Mouse (Mus musculus) cerebellum, adult 11-12 months (tissue): ENCODE data around the gene Myh7.
A peak's percentile ranks its signal among the peaks of the same experiment; 100 is the strongest.
"Not testable (repeated sequence)": the region's sequence is repeated elsewhere in the genome, so short reads cannot be mapped to it uniquely, and the experiment has no call there.

ENCODE experiments used
- DNase-seq: peaks from one replicate; pipeline ENCODE4 v3.0.0; 2022

The Myh7 gene

DNA sequence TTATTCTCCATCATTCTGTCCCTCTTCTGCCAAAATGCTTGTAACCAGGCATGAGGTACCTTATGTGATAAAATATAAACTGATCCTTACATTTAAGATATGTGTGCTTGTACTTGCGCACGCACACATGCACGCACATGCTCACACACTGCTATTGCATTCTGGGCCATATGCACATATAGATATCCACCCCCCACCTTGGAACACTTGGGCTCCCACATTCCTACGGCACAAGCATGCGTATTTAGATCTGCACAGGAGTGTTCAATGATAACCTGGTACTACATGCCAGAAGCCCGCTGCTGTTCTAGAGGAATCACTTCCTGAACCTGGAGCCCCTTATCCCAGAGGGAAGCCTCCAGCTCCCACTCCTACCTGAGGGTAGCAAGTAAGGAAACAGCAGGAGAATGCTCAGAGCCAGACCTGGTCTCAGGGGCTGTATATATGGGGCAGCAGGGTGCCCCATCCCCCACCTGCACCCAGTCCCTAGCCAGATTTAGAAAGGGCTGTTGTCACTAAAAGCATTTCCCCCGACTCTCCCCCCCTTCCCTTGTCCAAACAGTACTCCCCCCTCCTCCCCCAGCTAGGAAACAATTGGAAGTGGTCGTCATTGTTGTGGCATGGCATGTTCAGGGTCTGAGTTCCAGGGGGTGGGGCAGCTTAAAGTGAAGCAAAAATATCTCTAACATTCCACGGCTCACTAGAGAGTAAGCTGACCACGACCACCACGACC is at the start of gene Myh7:
TSS of gene Myh7 (minus strand) at position 491 of the 733 bp plus-strand sequence.
- DNase-seq: no peak

GRCm38 (mm10) chr14:55043694-55044093 is 49.3 kb upstream of the Myh7 start:
- not testable (repeated sequence) for DNase-seq

- DNase-seq: no peak
Measured at GRCm38 (mm10) chr14:55032695-55033225, 38.3 kb upstream of the Myh7 start.

- DNase-seq: peak; percentile 66
Measured at GRCm38 (mm10) chr14:55029034-55029698, 34.7 kb upstream of the Myh7 start.

DNA sequence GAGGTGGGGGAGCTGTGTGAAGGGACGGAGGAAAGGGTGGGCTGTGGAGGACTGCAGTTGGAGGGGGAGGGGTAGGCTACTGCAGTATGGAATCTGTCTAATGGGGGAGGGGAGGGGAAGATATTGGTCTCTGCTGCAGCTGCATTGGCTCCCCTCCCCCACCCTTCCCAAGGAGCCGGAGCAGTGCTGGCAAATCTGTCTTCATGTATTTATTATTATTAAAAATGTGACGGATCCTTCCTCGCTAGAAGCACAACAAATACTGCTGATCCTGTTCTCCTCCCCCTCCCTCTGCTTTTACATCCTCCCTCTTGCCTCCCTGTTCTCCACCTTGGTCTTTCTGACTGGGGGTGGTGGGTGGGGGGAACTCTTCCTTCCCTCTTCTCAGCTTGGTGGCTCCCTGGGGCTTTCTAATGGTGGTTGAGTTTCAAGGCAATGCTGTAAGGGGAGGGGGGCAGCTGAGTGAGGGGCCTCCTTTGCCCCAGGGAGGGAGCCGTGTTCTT is 34.0 kb upstream of the Myh7 start:
- DNase-seq: no peak

- DNase-seq: peak; percentile 56
Measured at GRCm38 (mm10) chr14:55027653-55028052, 33.2 kb upstream of the Myh7 start.

DNA sequence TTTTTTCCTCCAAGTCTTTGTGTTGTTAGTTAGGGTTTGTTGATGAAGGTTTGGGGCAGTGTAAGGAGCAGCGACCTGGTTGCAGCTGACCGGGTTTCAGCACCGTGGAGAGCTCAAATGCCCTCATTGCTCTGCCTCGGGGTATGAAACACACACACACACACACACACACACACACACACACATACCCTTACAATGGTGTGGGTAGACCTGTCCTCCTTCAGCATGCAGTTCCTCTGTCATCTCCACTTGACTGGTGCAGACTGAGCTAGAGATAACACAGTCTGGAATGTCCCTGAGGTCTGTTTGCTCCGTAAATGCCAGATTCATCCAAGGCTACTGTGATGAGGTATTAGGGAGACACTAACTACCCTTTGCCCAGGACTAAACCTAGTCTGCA is 32.8 kb upstream of the Myh7 start:
- DNase-seq: no peak

DNA sequence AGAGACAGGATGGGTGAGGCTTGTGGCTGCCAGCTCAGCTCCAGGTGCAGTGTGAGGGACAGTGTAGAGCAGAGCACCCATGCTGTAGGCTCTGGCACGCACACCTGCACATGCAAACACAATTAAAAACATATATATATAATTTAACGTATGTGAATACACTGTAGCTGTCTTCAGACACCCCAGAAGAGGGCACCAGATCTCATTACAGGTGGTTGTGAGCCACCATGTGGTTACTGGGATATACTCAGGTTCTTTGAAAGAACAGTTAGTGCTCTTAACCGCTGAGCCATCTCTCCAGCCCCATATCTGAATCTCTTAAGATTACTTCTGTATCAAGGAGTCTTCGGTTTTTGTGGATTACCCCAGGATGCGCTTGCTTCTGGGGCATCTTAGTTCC is 31.1 kb upstream of the Myh7 start:
- no peak for DNase-seq

GRCm38 (mm10) chr14:55024236-55024635 is 29.8 kb upstream of the Myh7 start:
- peak; percentile 68 for DNase-seq

GRCm38 (mm10) chr14:55023011-55023410 is 28.6 kb upstream of the Myh7 start:
- DNase-seq: no peak

- DNase-seq: no peak
Measured at GRCm38 (mm10) chr14:55020394-55020793, 26.0 kb upstream of the Myh7 start.

DNA sequence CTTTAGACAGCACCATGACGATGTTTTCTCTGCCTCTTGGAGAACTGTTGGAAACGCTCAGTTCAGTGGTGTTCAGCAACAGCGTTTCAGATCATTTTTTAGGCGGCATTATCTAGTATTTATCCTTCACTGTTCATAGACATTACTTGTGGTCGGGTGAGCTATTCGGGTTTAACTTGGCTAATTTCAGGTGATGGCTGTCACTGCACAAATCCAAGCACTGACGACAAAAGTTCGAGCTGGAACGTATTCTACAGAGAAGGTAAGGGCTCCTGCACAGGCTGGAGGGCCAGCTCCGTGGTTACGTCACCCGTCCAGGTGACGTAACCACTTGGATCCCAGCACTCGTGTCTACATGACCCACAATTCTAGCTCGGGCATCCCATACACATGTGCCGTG is 22.4 kb upstream of the Myh7 start:
- no peak for DNase-seq

DNA sequence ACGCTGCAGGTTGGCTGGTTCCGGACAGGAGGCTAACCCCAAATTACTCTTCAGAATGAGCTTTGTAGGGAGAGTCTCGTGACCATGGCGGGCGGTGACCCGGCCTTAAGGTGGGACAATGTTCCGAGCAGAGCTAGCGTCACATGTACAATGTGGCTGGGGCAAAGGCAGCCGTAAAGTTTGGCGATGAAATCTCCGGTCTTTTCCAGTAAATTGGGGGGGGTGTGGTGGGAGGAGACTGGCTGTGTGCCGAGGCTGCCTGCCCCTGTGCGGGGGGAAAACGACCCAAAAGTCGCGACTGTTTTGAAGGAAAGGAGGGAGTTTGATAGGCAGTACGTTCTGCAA is 21.3 kb upstream of the Myh7 start:
- no peak for DNase-seq

GRCm38 (mm10) chr14:55014991-55015766 is 20.8 kb upstream of the Myh7 start, which contains the start of gene Ngdn:
Gene Ngdn, plus strand, starts transcription at chr14:55015454.
- peak; percentile 98 for DNase-seq

- no peak for DNase-seq
Measured at GRCm38 (mm10) chr14:55014591-55014990, 20.2 kb upstream of the Myh7 start.

GRCm38 (mm10) chr14:55011116-55011515 is 16.7 kb upstream of the Myh7 start:
- DNase-seq: no peak

GRCm38 (mm10) chr14:55008417-55008816 is 14.0 kb upstream of the Myh7 start:
- no peak for DNase-seq

- DNase-seq: no peak
Measured at GRCm38 (mm10) chr14:55007120-55007908, 12.9 kb upstream of the Myh7 start.

DNA sequence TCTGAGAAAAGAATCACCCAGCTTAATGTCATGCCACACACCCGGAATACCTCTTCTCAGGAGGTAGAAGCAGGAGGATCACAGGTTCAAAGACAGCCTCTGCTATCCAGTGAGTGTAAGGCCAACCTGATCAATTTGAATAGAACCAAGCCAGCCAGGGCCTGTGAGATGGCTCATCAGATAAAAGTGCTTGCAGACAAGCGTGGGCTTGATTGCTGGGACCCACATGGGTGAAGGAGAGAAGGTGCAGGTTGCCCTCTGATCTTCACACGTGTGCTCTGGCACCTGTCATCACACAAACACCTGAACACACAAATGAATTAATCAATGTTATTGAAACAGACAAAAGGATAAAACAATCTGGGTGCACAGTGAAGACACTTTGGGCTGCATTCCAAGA is 12.1 kb upstream of the Myh7 start:
- no peak for DNase-seq

DNA sequence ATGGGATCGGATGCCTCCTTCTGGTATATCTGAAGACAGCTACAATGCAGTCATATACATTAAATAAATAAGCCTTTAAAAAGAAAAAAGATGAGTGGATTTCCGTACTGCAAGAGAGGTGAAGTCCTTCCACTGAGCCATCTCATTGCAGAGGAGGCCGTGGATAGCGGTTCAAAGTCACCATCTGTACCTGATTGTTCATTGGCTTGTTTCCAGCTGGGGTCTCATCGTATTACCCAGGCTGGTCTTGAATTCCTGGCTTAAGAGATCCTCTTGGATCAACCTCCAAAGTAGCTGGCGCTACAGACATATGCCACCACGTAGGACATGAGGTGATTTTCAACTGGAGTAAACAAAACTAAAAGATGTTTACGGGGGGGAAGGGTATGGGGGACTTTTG is 11.5 kb upstream of the Myh7 start:
- no peak for DNase-seq

DNA sequence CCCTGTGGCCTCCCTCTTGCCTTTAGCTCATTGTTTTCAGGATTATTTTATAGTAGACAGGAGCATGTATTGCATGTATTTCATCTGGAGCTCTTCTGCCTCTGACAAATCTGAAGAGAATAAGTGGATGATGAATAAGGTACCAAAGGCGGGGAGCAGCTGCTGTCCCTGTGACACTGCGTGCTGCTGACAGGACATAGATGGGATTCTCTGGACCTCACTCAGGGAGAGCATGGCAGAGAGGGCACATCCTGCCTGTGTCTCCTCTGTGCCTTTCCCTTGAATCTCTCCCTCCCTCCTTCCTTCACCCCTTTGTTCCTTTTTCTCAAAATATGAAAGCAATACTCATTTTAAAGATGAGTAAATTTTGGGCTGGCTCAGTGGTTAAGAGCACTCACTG is 11.1 kb upstream of the Myh7 start:
- DNase-seq: no peak
